Mouse (Mus musculus): Measurements from ENCODE around the gene Fam189b.

DNA sequence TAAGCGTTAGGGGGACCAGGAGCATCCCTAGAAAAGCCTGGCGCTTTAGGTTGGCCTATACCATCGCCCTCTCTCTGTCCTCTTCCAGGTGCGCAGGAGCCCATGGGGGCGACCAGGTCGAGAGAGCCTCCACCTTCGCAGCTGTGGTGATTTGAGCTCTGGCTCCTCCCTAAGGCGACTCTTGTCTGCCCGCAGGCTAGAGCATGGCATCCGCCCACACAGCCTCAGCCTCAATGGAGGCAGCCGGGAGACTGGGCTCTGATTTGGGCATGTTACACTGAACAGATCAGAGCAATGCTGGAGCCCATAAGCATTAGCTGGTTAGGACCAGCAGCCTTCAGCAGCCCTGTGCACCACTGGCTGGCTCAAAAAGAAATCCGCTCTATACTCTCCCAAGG, 5.5 kb downstream of the Fam189b start:
- no peak for TF ChIP-seq ZC3H11A (IDR thresholded peaks at IDR 0.05; ENCODE audit: borderline replicate concordance, low read depth, low read length)
- no peak for TF ChIP-seq MAFK (IDR thresholded peaks at IDR 0.05; ENCODE audit: insufficient read depth, low read depth, low read length)
- TF ChIP-seq HCFC1 (IDR thresholded peaks at IDR 0.05; ENCODE audit: borderline replicate concordance, insufficient read depth, low read length) = no peak
- no peak for TF ChIP-seq ZNF384 (IDR thresholded peaks at IDR 0.05; ENCODE audit: low read depth, low read length)
- no peak for TF ChIP-seq CHD2 (IDR thresholded peaks at IDR 0.05; ENCODE audit: low read depth, low read length)

Measured in ES-E14 (cell line).